Mouse (Mus musculus) limb, embryonic 14.5 days (tissue): ENCODE results near the gene Smyd3. TPM values are rescaled to one million over a fixed set of nuclear protein-coding genes. Genes with fewer than 3 reads are reported as not detected.

Source experiments
- ATAC-seq: fragments of 200-750 bp; cut with Nextera tagmentation; 2 replicates; pipeline ENCODE4 v1.8.0; 2017; ENCODE audit warnings: low read depth, moderate number of reproducible peaks, moderate TSS enrichment; ENCODE audit not compliant: low FRiP score
- DNase-seq: peaks from one replicate; pipeline ENCODE4 v3.0.0-alpha.2; 2015; ENCODE audit warnings: low spot score
- H3K27ac ChIP-seq: fragments of 300-500 bp; sonication (generic); replicated peaks from 2 replicates; pipeline ENCODE4 v1.5.1; 2014; ENCODE audit warnings: low read depth, mild to moderate bottlenecking, low read length, moderate library complexity, mixed read lengths
- H3K27me3 ChIP-seq: fragments of 300-500 bp; sonication (generic); 2 replicates; pipeline ENCODE4 v1.6.1; 2014; ENCODE audit warnings: low read length, mixed read lengths; ENCODE audit not compliant: control insufficient read depth, insufficient read depth
- H3K36me3 ChIP-seq: fragments of 300-500 bp; sonication (generic); 2 replicates; pipeline ENCODE4 v1.6.1; 2014; ENCODE audit warnings: mild to moderate bottlenecking, low read length, moderate library complexity, mixed read lengths; ENCODE audit not compliant: control insufficient read depth, insufficient read depth
- H3K4me1 ChIP-seq: fragments of 300-500 bp; sonication (generic); 2 replicates; pipeline ENCODE4 v1.6.1; 2014; ENCODE audit warnings: antibody characterized with exemption, low read length, mixed read lengths; ENCODE audit not compliant: control insufficient read depth, insufficient read depth
- H3K4me2 ChIP-seq: fragments of 300-500 bp; sonication (generic); replicated peaks from 2 replicates; pipeline ENCODE4 v1.6.1; 2014; ENCODE audit warnings: low read depth, mild to moderate bottlenecking, low read length, moderate library complexity; ENCODE audit not compliant: severe bottlenecking
- H3K4me3 ChIP-seq: fragments of 300-500 bp; sonication (generic); replicated peaks from 2 replicates; pipeline ENCODE4 v1.5.1; 2014; ENCODE audit warnings: low read length
- H3K9ac ChIP-seq: fragments of 300-500 bp; sonication (generic); 2 replicates; pipeline ENCODE4 v1.6.1; 2014; ENCODE audit warnings: mild to moderate bottlenecking, low read depth, low read length, moderate library complexity; ENCODE audit not compliant: severe bottlenecking
- H3K9me3 ChIP-seq: fragments of 300-500 bp; sonication (generic); 2 replicates; pipeline ENCODE4 v1.6.1; 2016; ENCODE audit warnings: low read length; ENCODE audit not compliant: control insufficient read depth
- POLR2A ChIP-seq: fragments of 200-500 bp; IDR thresholded peaks from 2 replicates; pipeline ENCODE4 v1.8.0; 2012; ENCODE audit warnings: inconsistent platforms, mild to moderate bottlenecking, moderate library complexity, borderline replicate concordance; ENCODE audit not compliant: insufficient read depth, insufficient read length; ENCODE audit errors: extremely low read depth
- WGBS: fragments of 180-500 bp; shearing (Covaris S2); extraction: QIAGEN DNeasy Blood & Tissue Kit; methylation state at CpG from one replicate; pipeline ENCODE4 v1.1.7; 2014; 5-methylcytosine and 5-hydroxymethylcytosine counted together
- polyA plus RNA-seq, 2 experiments: library from polyadenylated mRNA; depleted of rRNA in 1 of 2; stranded (reverse) in 1 of 2; unstranded in 1 of 2; fragments of >200 nt; fragmentation: Nextera tagmentation in 1 of 2; extraction: Ambion mirVana in 1 of 2; gene quantifications; 2 replicates each; pipeline versions ENCODE4 v1.2.1 to v1.2.3; 2012 to 2014

The Smyd3 gene
- polyA plus RNA-seq, 2 experiments, result 9.8 to 21.5 TPM

DNA sequence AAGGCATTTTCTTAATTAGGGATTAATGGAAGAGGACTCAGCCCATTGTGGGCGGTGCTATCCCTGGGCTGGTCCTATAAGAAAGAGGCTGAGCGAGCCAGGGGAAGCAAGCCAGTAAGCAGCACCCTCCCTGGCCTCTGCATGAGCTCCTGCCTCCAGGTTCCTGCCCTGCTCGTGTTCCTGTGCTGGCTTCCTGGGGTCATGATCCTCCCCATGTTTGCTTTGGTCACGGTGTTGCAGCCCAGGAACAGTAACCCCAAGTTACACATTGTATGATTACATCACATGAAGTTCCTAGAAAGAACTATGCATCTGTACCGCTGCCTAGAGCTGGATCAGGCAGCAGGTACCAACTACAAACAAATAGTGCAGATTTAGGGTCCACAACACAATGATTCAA lies 536.2 kb downstream of the Smyd3 start:
- TF ChIP-seq POLR2A, result no peak
- Histone ChIP-seq H3K4me2 (no peak overlapping the region), H3K4me3 (no peak overlapping the region), H3K9ac (no peak overlapping the region), H3K9me3 (no peaks in the 10 kb centered on the region), H3K27me3 (no peaks in the 10 kb centered on the region), H3K4me1 (peaks cover 28% of the 10 kb centered on the region), H3K27ac (no peak overlapping the region), H3K36me3 (no peaks in the 10 kb centered on the region)
- 78% methylated on average over 5 of the region's 5 CpGs for WGBS
- ATAC-seq (no peak), DNase-seq (no peak)

DNA sequence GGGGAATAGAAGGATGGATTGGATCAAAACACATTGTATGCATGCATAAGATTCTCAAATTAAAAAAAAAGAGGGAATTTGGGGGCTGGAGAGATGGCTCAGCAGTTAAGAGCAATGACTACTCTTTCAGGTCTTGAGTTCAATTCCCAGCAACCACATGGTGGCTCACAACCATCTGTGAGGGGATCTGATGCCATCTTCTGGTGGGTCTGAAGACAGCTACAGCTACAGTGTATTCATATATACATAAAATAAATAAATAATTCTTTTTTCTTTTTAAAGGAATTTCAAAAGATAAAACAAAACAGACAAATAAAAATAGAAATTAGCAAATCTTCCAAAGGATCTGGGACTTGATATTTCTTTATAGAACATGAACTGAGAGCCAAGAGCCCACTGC lies 537.7 kb downstream of the Smyd3 start:
- ATAC-seq (no peak), DNase-seq (no peak)
- no peak overlapping the region for H3K9ac ChIP-seq
- no peak overlapping the region for H3K4me3 ChIP-seq
- no peaks in the 10 kb centered on the region for H3K27me3 ChIP-seq
- TF ChIP-seq POLR2A, result no peak
- no peak overlapping the region for H3K27ac ChIP-seq
- H3K36me3 ChIP-seq, result no peaks in the 10 kb centered on the region
- no peak overlapping the region for H3K4me2 ChIP-seq
- H3K4me1 ChIP-seq, result peaks cover 35% of the 10 kb centered on the region
- no peaks in the 10 kb centered on the region for H3K9me3 ChIP-seq

DNA sequence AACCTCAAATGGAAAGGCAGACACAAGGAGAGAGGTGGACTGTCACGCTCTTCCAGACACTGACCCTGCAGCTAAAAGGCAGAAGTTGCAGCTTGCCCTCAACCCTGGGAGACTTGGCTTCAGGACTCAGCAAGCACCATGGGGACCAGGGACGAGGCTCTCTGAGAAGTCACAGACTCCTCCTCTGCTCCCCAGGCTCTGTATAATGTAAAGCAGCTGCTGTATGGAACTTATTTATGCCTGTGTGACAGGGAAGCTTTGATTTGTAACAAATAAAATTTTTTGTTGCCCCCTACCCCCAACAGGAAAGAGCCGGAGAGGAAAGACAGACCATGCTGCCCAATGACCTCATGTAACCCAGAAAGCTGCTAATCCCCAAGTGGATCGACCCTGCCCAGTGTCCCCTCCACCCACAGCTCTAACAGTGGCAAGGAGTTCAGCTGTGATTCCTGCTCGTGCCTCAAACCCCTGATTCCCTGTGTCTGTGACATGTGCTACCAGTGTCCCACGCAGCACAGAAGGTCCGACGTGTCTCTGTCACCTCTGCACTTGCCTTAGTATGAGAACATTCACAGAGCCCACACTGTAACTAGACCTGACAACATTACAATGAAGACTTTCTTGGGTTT lies 539.1 kb downstream of the Smyd3 start:
- H3K9ac ChIP-seq, result no peak overlapping the region
- DNase-seq, result no peak
- no peak for TF ChIP-seq POLR2A
- no peaks in the 10 kb centered on the region for H3K36me3 ChIP-seq
- no peaks in the 10 kb centered on the region for H3K27me3 ChIP-seq
- WGBS, result 27% methylated on average over 8 of the region's 8 CpGs
- no peak overlapping the region for H3K4me2 ChIP-seq
- no peak overlapping the region for H3K4me3 ChIP-seq
- no peak for ATAC-seq
- no peak overlapping the region for H3K27ac ChIP-seq
- peaks cover 35% of the 10 kb centered on the region for H3K4me1 ChIP-seq
- no peaks in the 10 kb centered on the region for H3K9me3 ChIP-seq

DNA sequence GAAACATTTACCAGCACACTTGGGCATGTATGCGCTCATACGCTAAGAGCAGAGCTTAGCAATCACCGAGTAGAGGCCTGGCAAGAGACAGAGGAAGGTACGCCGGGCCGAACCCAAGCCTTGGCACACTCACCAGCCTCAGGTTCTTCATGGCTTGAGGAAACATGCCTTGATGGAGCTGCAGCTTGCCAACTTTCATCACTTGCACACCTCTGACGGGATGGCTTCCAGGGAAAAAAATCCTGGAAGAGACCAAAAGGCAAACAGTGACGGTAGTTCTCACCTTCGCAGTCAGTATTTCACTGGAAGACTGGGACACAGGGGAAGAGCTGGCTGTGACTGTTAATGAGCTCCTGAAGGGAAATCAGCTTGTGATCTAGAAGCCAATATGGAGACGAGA lies 545.8 kb downstream of the Smyd3 start:
- Histone ChIP-seq H3K27me3 (no peaks in the 10 kb centered on the region), H3K4me1 (peaks cover 11% of the 10 kb centered on the region; the same call in 1 of the 2 replicates), H3K4me2 (no peak overlapping the region), H3K36me3 (no peaks in the 10 kb centered on the region), H3K9me3 (no peaks in the 10 kb centered on the region), H3K9ac (no peak overlapping the region), H3K4me3 (no peak overlapping the region), H3K27ac (no peak overlapping the region)
- TF ChIP-seq POLR2A, result no peak
- DNase-seq (no peak), ATAC-seq (no peak)
- 81% methylated on average over 10 of the region's 10 CpGs for WGBS

DNA sequence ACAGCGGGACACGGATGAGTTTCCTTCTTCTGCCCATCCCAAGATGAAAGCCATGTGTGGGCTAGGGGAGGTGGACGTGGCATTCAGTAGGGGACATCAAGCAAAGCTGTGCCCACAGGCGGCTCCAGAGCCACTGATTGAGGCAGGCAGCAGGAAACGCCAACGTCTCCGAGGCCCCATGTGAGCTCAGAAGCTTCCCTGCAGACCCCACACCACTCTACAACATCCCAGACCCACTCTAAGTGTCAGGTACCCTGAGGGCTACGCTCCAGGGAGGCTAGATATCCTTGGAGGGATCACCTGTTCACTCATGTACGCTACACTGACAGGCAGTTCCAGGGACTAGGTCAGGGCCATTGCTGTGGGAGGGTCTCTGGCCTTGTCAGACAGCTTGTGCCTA lies 556.2 kb downstream of the Smyd3 start:
- ATAC-seq, result no peak
- Histone ChIP-seq H3K36me3 (no peaks in the 10 kb centered on the region), H3K4me1 (peaks cover 5% of the 10 kb centered on the region), H3K4me3 (no peak overlapping the region), H3K27me3 (no peaks in the 10 kb centered on the region), H3K9ac (no peak overlapping the region), H3K4me2 (no peak overlapping the region), H3K27ac (no peak overlapping the region), H3K9me3 (no peaks in the 10 kb centered on the region)
- TF ChIP-seq POLR2A, result no peak
- 59% methylated on average over 9 of the region's 9 CpGs for WGBS
- no peak for DNase-seq
